Mouse (Mus musculus): ENCODE measurements at regions not wholly inside any gene's neighbourhood (a gene's known extent, or its start where the extent isn't known, plus 50 kb on each side); places are given as distances from the start of the nearest gene placed in this dataset.

- TF ChIP-seq CTCF (IDR thresholded peaks at IDR 0.05; ENCODE audit: low read depth, low read length) = no peak
- no peak for TF ChIP-seq POLR2A (IDR thresholded peaks at IDR 0.05; ENCODE audit: extremely low read depth, insufficient read depth, low read length)
Measured at GRCm38 (mm10) chr4:150793146-150793545, 60.6 kb upstream of the Errfi1 start.
